Mouse (Mus musculus): ENCODE results near the gene Gli2. TPM values are rescaled to one million over a fixed set of nuclear protein-coding genes. Genes with fewer than 3 reads are reported as not detected.
A peak's percentile ranks its signal among the peaks of the same experiment; 100 is the strongest.

Gli2 gene
- polyA plus RNA-seq, 1 experiment from 2014 or later: 2.5 TPM

GRCm38 (mm10) chr1:118905319-118905718 lies 148.1 kb downstream of the Gli2 start:
- Histone ChIP-seq H3K9me3 (no peaks in the 10 kb centered on the region), H3K9ac (no peak overlapping the region), H3K4me3 (no peak overlapping the region), H3K4me1 (replicated peaks) (peaks cover 39% of the 10 kb centered on the region), H3K27me3 (no peaks in the 10 kb centered on the region), H3K4me2 (no peak overlapping the region), H3K27ac (replicated peaks) (no peak overlapping the region), H3K36me3 (no peaks in the 10 kb centered on the region)
- WGBS: 54% methylated on average over 5 of the region's 5 CpGs
- ATAC-seq (ENCODE audit: low FRiP score, low read depth): no peak

- no peak overlapping the region for H3K27ac ChIP-seq (replicated peaks)
- 39% methylated on average over 9 of the region's 9 CpGs for WGBS
Measured at GRCm38 (mm10) chr1:118904909-118905308, 148.5 kb downstream of the Gli2 start.

DNA sequence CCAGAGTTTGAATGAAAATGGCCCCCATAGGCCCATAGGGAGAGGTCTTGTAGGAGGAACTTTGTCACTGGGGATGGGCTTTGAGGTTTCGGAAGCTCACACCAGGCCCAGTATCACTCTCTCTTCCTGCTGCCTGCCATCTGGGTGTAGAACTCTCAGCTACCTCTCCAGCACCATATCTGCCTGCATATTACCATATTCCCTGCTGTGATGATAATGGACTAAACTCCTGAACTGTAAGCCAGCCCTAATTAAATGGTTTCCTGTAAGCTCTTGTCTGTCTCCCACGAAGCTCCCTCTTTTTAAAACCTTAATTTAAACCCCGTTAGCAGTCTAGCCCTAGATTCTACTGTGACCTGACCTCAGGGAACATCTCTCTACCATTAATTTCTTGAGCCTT lies 149.0 kb downstream of the Gli2 start:
- no peak overlapping the region for H3K4me2 ChIP-seq
- H3K27me3 ChIP-seq: no peaks in the 10 kb centered on the region
- no peak overlapping the region for H3K27ac ChIP-seq (replicated peaks)
- 0 out of 2 replicates have a peak, but pooled peaks have one; percentile 10 for ATAC-seq (ENCODE audit: low FRiP score, low read depth)
- peaks cover 30% of the 10 kb centered on the region for H3K4me1 ChIP-seq (replicated peaks)
- H3K9ac ChIP-seq: no peak overlapping the region
- WGBS: 40% methylated on average over 3 of the region's 3 CpGs
- H3K9me3 ChIP-seq: no peaks in the 10 kb centered on the region
- no peaks in the 10 kb centered on the region for H3K36me3 ChIP-seq
- H3K4me3 ChIP-seq: no peak overlapping the region

More at GRCm38 (mm10) chr1:118904909-118905308, 148.5 kb downstream of the Gli2 start:
- Histone ChIP-seq H3K27me3 (no peaks in the 10 kb centered on the region), H3K4me3 (no peak overlapping the region), H3K4me1 (replicated peaks) (peaks cover 35% of the 10 kb centered on the region), H3K4me2 (no peak overlapping the region), H3K36me3 (no peaks in the 10 kb centered on the region), H3K9me3 (no peaks in the 10 kb centered on the region), H3K9ac (no peak overlapping the region)
- ATAC-seq (ENCODE audit: low FRiP score, low read depth): no peak

GRCm38 (mm10) chr1:118903742-118904141 lies 149.7 kb downstream of the Gli2 start:
- Histone ChIP-seq H3K27me3 (no peaks in the 10 kb centered on the region), H3K4me3 (no peak overlapping the region), H3K36me3 (no peaks in the 10 kb centered on the region), H3K4me1 (replicated peaks) (peaks cover 25% of the 10 kb centered on the region), H3K4me2 (no peak overlapping the region), H3K9ac (no peak overlapping the region), H3K27ac (replicated peaks) (no peak overlapping the region), H3K9me3 (no peaks in the 10 kb centered on the region)
- no peak for ATAC-seq (ENCODE audit: low FRiP score, low read depth)
- WGBS: 85% methylated on average over 3 of the region's 3 CpGs

DNA sequence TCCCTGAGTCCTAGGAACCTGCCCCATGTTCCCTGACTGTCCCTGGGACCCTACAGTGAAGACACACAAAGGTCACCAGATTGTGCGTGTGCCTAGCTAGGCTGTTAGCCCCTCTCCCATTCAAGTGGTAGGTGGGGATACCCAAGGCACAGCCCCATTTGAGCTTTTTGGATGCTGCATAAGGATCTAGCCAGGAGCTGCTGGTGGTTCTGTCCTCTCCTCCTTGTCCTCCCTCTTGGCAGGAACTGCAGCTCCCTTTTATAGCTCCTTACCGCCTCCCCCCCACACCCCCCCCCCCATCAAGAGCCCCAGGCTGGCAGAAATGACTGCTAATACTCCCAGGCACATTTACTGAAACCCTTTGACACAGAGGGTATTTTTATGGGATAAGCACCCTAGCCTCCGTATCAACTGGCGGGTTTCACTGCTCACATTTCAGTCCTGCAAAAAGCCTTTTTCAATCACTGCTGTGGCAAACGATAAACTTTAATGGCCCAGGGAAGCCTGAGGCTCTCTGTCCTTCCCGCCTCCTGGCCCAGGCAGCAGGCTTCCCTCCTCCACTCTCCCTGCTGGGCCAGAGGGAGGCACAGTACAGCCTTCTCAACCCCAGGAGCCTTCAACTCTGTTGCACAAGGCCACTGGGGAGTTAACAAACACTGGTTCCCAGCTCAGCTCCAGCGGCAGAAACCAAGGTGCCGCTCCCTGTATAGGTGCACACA lies 151.4 kb downstream of the Gli2 start:
- H3K9ac ChIP-seq: no peak overlapping the region
- H3K4me1 ChIP-seq (replicated peaks): peaks cover 25% of the 10 kb centered on the region
- H3K27ac ChIP-seq (replicated peaks): no peak overlapping the region
- no peak overlapping the region for H3K4me3 ChIP-seq
- no peaks in the 10 kb centered on the region for H3K27me3 ChIP-seq
- WGBS: 48% methylated on average over 8 of the region's 8 CpGs
- no peak overlapping the region for H3K4me2 ChIP-seq
- ATAC-seq (ENCODE audit: low FRiP score, low read depth): no peak
- H3K9me3 ChIP-seq: no peaks in the 10 kb centered on the region
- H3K36me3 ChIP-seq: no peaks in the 10 kb centered on the region

DNA sequence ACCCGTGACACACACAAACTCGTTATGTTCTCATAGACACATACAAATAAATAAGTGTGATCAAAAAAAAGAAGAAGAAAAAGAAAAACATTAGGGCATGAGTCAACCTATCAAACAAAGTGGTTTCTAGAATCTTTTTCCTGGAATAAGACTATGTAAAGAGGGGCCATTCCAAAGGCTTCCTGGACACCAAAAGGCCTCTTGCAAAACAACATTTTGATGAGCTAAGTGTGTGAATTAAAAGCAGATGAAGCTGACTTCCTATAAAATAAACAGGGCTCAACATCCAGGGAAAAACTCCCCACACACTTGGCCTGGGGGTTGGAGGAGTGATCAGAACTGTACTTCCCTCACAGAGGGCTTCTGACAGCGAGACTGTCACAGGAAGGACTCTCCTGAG lies 155.1 kb downstream of the Gli2 start:
- H3K9ac ChIP-seq: no peak overlapping the region
- no peak overlapping the region for H3K27ac ChIP-seq (replicated peaks)
- no peak overlapping the region for H3K4me2 ChIP-seq
- no peaks in the 10 kb centered on the region for H3K9me3 ChIP-seq
- H3K4me3 ChIP-seq: no peak overlapping the region
- peaks cover 10% of the 10 kb centered on the region for H3K4me1 ChIP-seq (replicated peaks)
- no peak for ATAC-seq (ENCODE audit: low FRiP score, low read depth)
- no peaks in the 10 kb centered on the region for H3K27me3 ChIP-seq
- H3K36me3 ChIP-seq: no peaks in the 10 kb centered on the region
- WGBS: 80% methylated on average over 3 of the region's 3 CpGs

DNA sequence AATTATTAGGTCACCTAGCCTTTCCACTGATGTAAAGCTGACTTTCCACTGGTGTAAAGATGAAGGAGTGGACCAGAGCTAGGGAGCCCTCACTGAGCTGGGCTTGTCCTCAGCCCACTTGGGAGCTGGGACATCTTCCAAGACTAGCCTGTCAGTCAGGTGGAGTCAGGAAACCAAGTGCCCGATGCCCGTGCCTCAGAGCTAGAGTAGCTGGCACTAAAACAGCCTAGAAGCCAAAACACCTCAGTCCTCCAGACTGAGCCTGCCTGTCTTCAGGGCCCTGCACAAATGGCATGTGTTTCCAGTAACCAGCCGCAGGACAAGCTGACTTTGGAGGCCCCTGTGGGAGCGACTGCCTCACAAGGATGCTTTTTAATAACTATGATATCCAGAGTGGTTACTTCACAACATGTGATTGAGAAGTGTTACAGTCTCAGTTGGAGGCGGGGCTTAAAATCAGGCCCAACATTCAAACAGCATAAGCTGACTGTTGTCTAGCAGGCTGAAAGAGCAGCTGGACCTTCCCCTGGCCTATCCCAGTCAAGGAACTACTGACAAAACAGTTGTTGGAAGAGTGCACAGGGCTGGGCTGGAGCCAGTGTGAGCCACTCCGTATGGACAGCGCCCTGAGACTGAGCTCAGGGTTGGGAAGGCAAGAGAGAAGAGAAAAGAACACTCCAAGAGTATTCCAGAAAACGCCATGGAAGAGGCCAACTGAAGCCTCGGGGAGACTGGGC lies 158.2 kb downstream of the Gli2 start:
- no peak overlapping the region for H3K27ac ChIP-seq (replicated peaks)
- peaks cover 15% of the 10 kb centered on the region for H3K4me1 ChIP-seq (replicated peaks)
- no peaks in the 10 kb centered on the region for H3K27me3 ChIP-seq
- no peak overlapping the region for H3K4me2 ChIP-seq
- no peak overlapping the region for H3K4me3 ChIP-seq
- WGBS: 76% methylated on average over 9 of the region's 9 CpGs
- H3K9me3 ChIP-seq: no peaks in the 10 kb centered on the region
- ATAC-seq (ENCODE audit: low FRiP score, low read depth): peak; percentile 52; the same call in 1 of the 2 replicates
- no peaks in the 10 kb centered on the region for H3K36me3 ChIP-seq
- H3K9ac ChIP-seq: no peak overlapping the region

DNA sequence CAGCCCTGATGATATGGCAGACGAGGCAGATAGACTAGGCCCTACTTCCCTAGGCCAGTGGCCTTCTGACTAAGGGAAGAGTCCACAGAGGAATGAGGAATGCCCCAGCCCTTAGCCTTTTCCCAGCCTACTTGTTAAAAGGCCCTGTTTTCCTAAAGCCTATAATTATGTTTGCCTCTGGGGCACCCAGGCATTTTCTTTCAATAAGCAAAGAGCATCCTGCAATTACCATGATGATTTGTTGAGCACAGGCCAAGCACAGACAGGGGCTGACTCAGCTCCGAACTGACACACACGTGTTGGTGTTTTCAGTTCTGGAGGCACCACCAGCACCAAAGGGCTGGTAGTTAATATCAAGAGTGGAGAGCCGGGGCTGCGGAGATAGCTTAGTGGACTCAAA lies 162.0 kb downstream of the Gli2 start:
- Histone ChIP-seq H3K9ac (no peak overlapping the region), H3K36me3 (no peaks in the 10 kb centered on the region), H3K27me3 (no peaks in the 10 kb centered on the region), H3K4me1 (replicated peaks) (peaks cover 18% of the 10 kb centered on the region), H3K4me2 (no peak overlapping the region), H3K4me3 (no peak overlapping the region), H3K27ac (replicated peaks) (no peak overlapping the region), H3K9me3 (no peaks in the 10 kb centered on the region)
- 55% methylated on average over 5 of the region's 5 CpGs for WGBS
- no peak for ATAC-seq (ENCODE audit: low FRiP score, low read depth)

GRCm38 (mm10) chr1:118890125-118890875 lies 163.1 kb downstream of the Gli2 start:
- Histone ChIP-seq H3K4me1 (replicated peaks) (peaks cover 18% of the 10 kb centered on the region), H3K9me3 (no peaks in the 10 kb centered on the region), H3K36me3 (no peaks in the 10 kb centered on the region), H3K9ac (no peak overlapping the region), H3K4me3 (no peak overlapping the region), H3K27ac (replicated peaks) (no peak overlapping the region), H3K4me2 (no peak overlapping the region), H3K27me3 (no peaks in the 10 kb centered on the region)
- peak; percentile 46; the same call in 1 of the 2 replicates for ATAC-seq (ENCODE audit: low FRiP score, low read depth)
- WGBS: 32% methylated on average over 14 of the region's 14 CpGs

GRCm38 (mm10) chr1:118880781-118881247 lies 172.6 kb downstream of the Gli2 start:
- H3K27ac ChIP-seq (replicated peaks): no peak overlapping the region
- ATAC-seq (ENCODE audit: low FRiP score, low read depth): no peak
- 33% methylated on average over 7 of the region's 7 CpGs for WGBS
- no peak overlapping the region for H3K4me3 ChIP-seq
- H3K9ac ChIP-seq: no peak overlapping the region
- H3K27me3 ChIP-seq: no peaks in the 10 kb centered on the region
- H3K9me3 ChIP-seq: no peaks in the 10 kb centered on the region
- no peak overlapping the region for H3K4me2 ChIP-seq
- H3K36me3 ChIP-seq: no peaks in the 10 kb centered on the region
- no peaks in the 10 kb centered on the region for H3K4me1 ChIP-seq (replicated peaks)

- H3K27ac ChIP-seq (replicated peaks): no peak overlapping the region
- WGBS: 85% methylated on average over 6 of the region's 6 CpGs
- no peak for ATAC-seq (ENCODE audit: low FRiP score, low read depth)
- no peaks in the 10 kb centered on the region for H3K36me3 ChIP-seq
- no peaks in the 10 kb centered on the region for H3K4me1 ChIP-seq (replicated peaks)
- no peak overlapping the region for H3K4me2 ChIP-seq
- no peak overlapping the region for H3K9ac ChIP-seq
- H3K27me3 ChIP-seq: no peaks in the 10 kb centered on the region
- H3K4me3 ChIP-seq: no peak overlapping the region
- no peaks in the 10 kb centered on the region for H3K9me3 ChIP-seq
Measured at GRCm38 (mm10) chr1:118878291-118878690, 175.1 kb downstream of the Gli2 start.

- WGBS: 81% methylated on average over 9 of the region's 9 CpGs
- no peaks in the 10 kb centered on the region for H3K36me3 ChIP-seq
- no peaks in the 10 kb centered on the region for H3K4me1 ChIP-seq (replicated peaks)
- H3K27me3 ChIP-seq: no peaks in the 10 kb centered on the region
- no peak overlapping the region for H3K9ac ChIP-seq
- H3K27ac ChIP-seq (replicated peaks): no peak overlapping the region
- no peak overlapping the region for H3K4me2 ChIP-seq
- no peaks in the 10 kb centered on the region for H3K9me3 ChIP-seq
- no peak overlapping the region for H3K4me3 ChIP-seq
- no peak for ATAC-seq (ENCODE audit: low FRiP score, low read depth)
Measured at GRCm38 (mm10) chr1:118875227-118875626, 178.2 kb downstream of the Gli2 start.
